Mouse (Mus musculus) E14TG2a.4 (cell line): Measurements from ENCODE around the gene Ywhaq.

Experiments
- CTCF ChIP-seq: conservative IDR thresholded peaks from 2 replicates; pipeline ENCODE4 v1.5.1; 2014; ENCODE audit warnings: low read length
- NANOG ChIP-seq: IDR thresholded peaks from 2 replicates; pipeline ENCODE4 v1.6.1; 2014; ENCODE audit warnings: borderline replicate concordance, low read length, mixed read lengths
- POU5F1 ChIP-seq: IDR thresholded peaks from 2 replicates; pipeline ENCODE4 v1.6.1; 2014; ENCODE audit warnings: low read length, borderline replicate concordance

GRCm38 (mm10) chr12:21353681-21354080, 63.8 kb downstream of the Ywhaq start:
- TF ChIP-seq CTCF (no peak), NANOG (no peak), POU5F1 (no peak)
